Mouse (Mus musculus): Measurements from ENCODE around the gene Klrg2. TPM values are rescaled to one million over a fixed set of nuclear protein-coding genes. Genes with fewer than 3 reads are reported as not detected.
A peak's percentile ranks its signal among the peaks of the same experiment; 100 is the strongest.

Klrg2 gene
- 0.07 TPM in 1 of 2 replicates, not detected in the other for total RNA-seq (2014; rRNA removed)
- polyA plus RNA-seq (2012; rRNA removed), result not detected in 2 replicates

DNA sequence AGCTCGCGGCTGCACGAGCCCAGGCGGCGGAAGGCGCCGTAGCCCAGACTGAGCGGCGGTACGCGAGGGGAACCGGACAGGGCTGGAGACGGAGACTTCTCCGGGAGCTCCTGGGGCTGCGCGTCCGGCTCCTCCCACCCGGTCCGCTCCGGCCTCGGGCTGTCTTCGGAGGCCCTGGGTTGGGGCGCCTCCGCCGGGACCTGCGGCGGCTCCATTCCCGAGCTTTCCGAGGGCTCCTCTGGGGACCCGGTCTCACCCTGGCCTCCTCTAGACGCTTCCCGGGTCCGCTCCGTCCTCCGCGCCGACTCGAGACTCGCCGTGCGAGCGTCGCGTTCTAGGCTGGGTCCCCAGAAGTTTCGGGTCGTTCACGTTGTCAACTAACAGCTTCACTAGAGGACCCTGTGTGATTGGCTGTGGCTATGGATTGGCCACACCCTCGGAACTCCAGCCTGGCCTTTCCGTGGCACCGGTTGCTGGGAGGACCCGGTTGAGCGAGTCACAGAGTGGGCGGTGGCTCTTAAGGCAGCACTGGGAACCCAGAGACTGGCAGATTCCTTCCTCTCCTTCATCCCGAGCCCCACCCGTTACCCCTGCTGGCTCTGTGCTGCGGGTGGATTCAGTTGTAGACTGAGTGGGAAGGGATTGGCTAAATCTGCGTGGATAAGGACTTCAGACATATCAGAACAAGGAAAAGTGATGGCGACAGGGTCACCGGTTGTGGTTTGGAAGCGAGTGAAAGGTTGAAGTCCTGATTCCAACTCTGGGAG, at the start of gene Klrg2:
Gene Klrg2 (minus strand): TSS at position 391 of the 767 bp plus-strand sequence.
- H3K27me3 ChIP-seq (ENCODE audit: control insufficient read depth, insufficient read depth, low read length), result peaks cover 6% of the 10 kb centered on the region
- H3K4me1 ChIP-seq (ENCODE audit: control insufficient read depth, insufficient read depth, low read length), result peaks cover 4% of the 10 kb centered on the region
- no peaks in the 10 kb centered on the region for H3K79me2 ChIP-seq (ENCODE audit: control insufficient read depth, insufficient read depth, low read length)
- no peak within 1 kb of the TSS for H3K27ac ChIP-seq (replicated peaks; ENCODE audit: insufficient read depth, low read depth, low read length)
- TF ChIP-seq CTCF (IDR thresholded peaks at IDR 0.05; ENCODE audit: low read depth, low read length) (no peak), POLR2A (IDR thresholded peaks at IDR 0.05; ENCODE audit: extremely low read depth, insufficient read depth, low read length) (no peak)
- H3K36me3 ChIP-seq (ENCODE audit: control insufficient read depth, insufficient read depth, low read length), result no peaks in the 10 kb centered on the region
- H3K4me3 ChIP-seq (ENCODE audit: insufficient read depth, low read depth, low read length), result peak within 1 kb of the TSS; percentile 48; the same call in 1 of the 2 replicates
- 2% methylated on average over 60 of the region's 60 CpGs for WGBS
- DNase-seq (ENCODE audit: extremely low read depth, low read depth, low spot score), result no peak
- H3K9ac ChIP-seq (ENCODE audit: low read depth, low read length), result peak within 1 kb of the TSS; percentile 9; the same call in 1 of the 2 replicates

GRCm38 (mm10) chr6:38682532-38682931, 45.5 kb upstream of the Klrg2 start:
- Histone ChIP-seq H3K4me3 (ENCODE audit: insufficient read depth, low read depth, low read length) (no peak overlapping the region), H3K27me3 (ENCODE audit: control insufficient read depth, insufficient read depth, low read length) (no peaks in the 10 kb centered on the region; the same call in 1 of the 2 replicates), H3K36me3 (ENCODE audit: control insufficient read depth, insufficient read depth, low read length) (no peaks in the 10 kb centered on the region), H3K9ac (ENCODE audit: low read depth, low read length) (no peak overlapping the region), H3K4me1 (ENCODE audit: control insufficient read depth, insufficient read depth, low read length) (no peaks in the 10 kb centered on the region), H3K79me2 (ENCODE audit: control insufficient read depth, insufficient read depth, low read length) (no peaks in the 10 kb centered on the region), H3K27ac (replicated peaks; ENCODE audit: insufficient read depth, low read depth, low read length) (no peak overlapping the region)
- DNase-seq (ENCODE audit: extremely low read depth, low read depth, low spot score), result no peak
- TF ChIP-seq CTCF (IDR thresholded peaks at IDR 0.05; ENCODE audit: low read depth, low read length), result no peak
- no peak for TF ChIP-seq POLR2A (IDR thresholded peaks at IDR 0.05; ENCODE audit: extremely low read depth, insufficient read depth, low read length)
- 58% methylated on average over 2 of the region's 2 CpGs for WGBS

- 75% methylated on average over 9 of the region's 9 CpGs for WGBS
- Histone ChIP-seq H3K4me1 (ENCODE audit: control insufficient read depth, insufficient read depth, low read length) (no peaks in the 10 kb centered on the region), H3K9ac (ENCODE audit: low read depth, low read length) (no peak overlapping the region), H3K27ac (replicated peaks; ENCODE audit: insufficient read depth, low read depth, low read length) (no peak overlapping the region), H3K79me2 (ENCODE audit: control insufficient read depth, insufficient read depth, low read length) (no peaks in the 10 kb centered on the region), H3K27me3 (ENCODE audit: control insufficient read depth, insufficient read depth, low read length) (no peaks in the 10 kb centered on the region; the same call in 1 of the 2 replicates), H3K4me3 (ENCODE audit: insufficient read depth, low read depth, low read length) (no peak overlapping the region), H3K36me3 (ENCODE audit: control insufficient read depth, insufficient read depth, low read length) (no peaks in the 10 kb centered on the region)
- no peak for TF ChIP-seq CTCF (IDR thresholded peaks at IDR 0.05; ENCODE audit: low read depth, low read length)
- TF ChIP-seq POLR2A (IDR thresholded peaks at IDR 0.05; ENCODE audit: extremely low read depth, insufficient read depth, low read length), result no peak
- DNase-seq (ENCODE audit: extremely low read depth, low read depth, low spot score), result no peak
These were observed 40.6 kb upstream of the Klrg2 start for GRCm38 (mm10) chr6:38677629-38678028.

DNA sequence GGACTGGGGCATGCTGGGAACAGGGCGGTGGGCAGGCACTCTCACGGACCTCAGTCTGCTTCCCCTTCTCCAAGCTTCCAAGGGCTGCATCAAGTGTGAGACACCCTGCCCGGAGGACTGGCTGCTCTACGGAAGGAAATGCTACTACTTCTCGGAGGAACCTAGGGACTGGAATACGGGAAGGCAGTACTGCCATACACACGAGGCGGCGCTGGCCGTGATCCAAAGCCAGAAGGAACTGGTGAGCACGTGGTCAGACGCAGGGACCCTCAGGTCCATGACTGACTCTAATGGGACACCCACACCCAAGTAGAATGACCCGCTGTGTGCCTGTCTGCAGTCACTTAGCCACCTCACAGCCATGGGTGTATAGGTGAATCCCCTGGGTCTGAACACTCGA, 39.7 kb upstream of the Klrg2 start:
- Histone ChIP-seq H3K79me2 (ENCODE audit: control insufficient read depth, insufficient read depth, low read length) (no peaks in the 10 kb centered on the region), H3K9ac (ENCODE audit: low read depth, low read length) (no peak overlapping the region), H3K27ac (replicated peaks; ENCODE audit: insufficient read depth, low read depth, low read length) (no peak overlapping the region), H3K4me1 (ENCODE audit: control insufficient read depth, insufficient read depth, low read length) (no peaks in the 10 kb centered on the region), H3K36me3 (ENCODE audit: control insufficient read depth, insufficient read depth, low read length) (no peaks in the 10 kb centered on the region), H3K4me3 (ENCODE audit: insufficient read depth, low read depth, low read length) (no peak overlapping the region), H3K27me3 (ENCODE audit: control insufficient read depth, insufficient read depth, low read length) (no peaks in the 10 kb centered on the region; the same call in 1 of the 2 replicates)
- 73% methylated on average over 14 of the region's 14 CpGs for WGBS
- TF ChIP-seq CTCF (IDR thresholded peaks at IDR 0.05; ENCODE audit: low read depth, low read length), result no peak
- no peak for TF ChIP-seq POLR2A (IDR thresholded peaks at IDR 0.05; ENCODE audit: extremely low read depth, insufficient read depth, low read length)
- DNase-seq (ENCODE audit: extremely low read depth, low read depth, low spot score), result no peak

GRCm38 (mm10) chr6:38676217-38676616, 39.2 kb upstream of the Klrg2 start:
- DNase-seq (ENCODE audit: extremely low read depth, low read depth, low spot score), result no peak
- no peak for TF ChIP-seq CTCF (IDR thresholded peaks at IDR 0.05; ENCODE audit: low read depth, low read length)
- TF ChIP-seq POLR2A (IDR thresholded peaks at IDR 0.05; ENCODE audit: extremely low read depth, insufficient read depth, low read length), result no peak
- Histone ChIP-seq H3K4me3 (ENCODE audit: insufficient read depth, low read depth, low read length) (no peak overlapping the region), H3K4me1 (ENCODE audit: control insufficient read depth, insufficient read depth, low read length) (no peaks in the 10 kb centered on the region), H3K27me3 (ENCODE audit: control insufficient read depth, insufficient read depth, low read length) (no peaks in the 10 kb centered on the region; the same call in 1 of the 2 replicates), H3K9ac (ENCODE audit: low read depth, low read length) (no peak overlapping the region), H3K79me2 (ENCODE audit: control insufficient read depth, insufficient read depth, low read length) (no peaks in the 10 kb centered on the region), H3K27ac (replicated peaks; ENCODE audit: insufficient read depth, low read depth, low read length) (no peak overlapping the region), H3K36me3 (ENCODE audit: control insufficient read depth, insufficient read depth, low read length) (no peaks in the 10 kb centered on the region)
- WGBS, result 64% methylated on average over 6 of the region's 6 CpGs

- WGBS, result 85% methylated on average over 3 of the region's 3 CpGs
- Histone ChIP-seq H3K27me3 (ENCODE audit: control insufficient read depth, insufficient read depth, low read length) (no peaks in the 10 kb centered on the region), H3K79me2 (ENCODE audit: control insufficient read depth, insufficient read depth, low read length) (no peaks in the 10 kb centered on the region), H3K9ac (ENCODE audit: low read depth, low read length) (no peak overlapping the region), H3K4me3 (ENCODE audit: insufficient read depth, low read depth, low read length) (no peak overlapping the region), H3K36me3 (ENCODE audit: control insufficient read depth, insufficient read depth, low read length) (no peaks in the 10 kb centered on the region), H3K27ac (replicated peaks; ENCODE audit: insufficient read depth, low read depth, low read length) (no peak overlapping the region), H3K4me1 (ENCODE audit: control insufficient read depth, insufficient read depth, low read length) (no peaks in the 10 kb centered on the region)
- TF ChIP-seq CTCF (IDR thresholded peaks at IDR 0.05; ENCODE audit: low read depth, low read length) (no peak), POLR2A (IDR thresholded peaks at IDR 0.05; ENCODE audit: extremely low read depth, insufficient read depth, low read length) (no peak)
- DNase-seq (ENCODE audit: extremely low read depth, low read depth, low spot score), result no peak
These were observed 35.0 kb upstream of the Klrg2 start for GRCm38 (mm10) chr6:38672011-38672410.

Data from liver, adult 2 months (tissue).